Mouse (Mus musculus) heart, embryonic 12.5 days (tissue): ENCODE measurements around the gene Cbln3. TPM values are rescaled to one million over a fixed set of nuclear protein-coding genes. Genes with fewer than 3 reads are reported as not detected.
A peak's percentile ranks its signal among the peaks of the same experiment; 100 is the strongest.

ENCODE experiments used
- ATAC-seq: fragments of 200-750 bp; cut with Nextera tagmentation; 2 replicates; pipeline ENCODE4 v1.8.0; 2017; ENCODE audit warnings: moderate TSS enrichment, moderate library complexity; ENCODE audit not compliant: insufficient number of reproducible peaks, low FRiP score
- H3K27ac ChIP-seq: fragments of 300-500 bp; sonication (generic); 2 replicates; pipeline ENCODE4 v1.5.1; 2016; ENCODE audit warnings: mild to moderate bottlenecking, moderate library complexity; ENCODE audit not compliant: poor library complexity, severe bottlenecking
- H3K27me3 ChIP-seq: fragments of 300-500 bp; sonication (generic); replicated peaks from 2 replicates; pipeline ENCODE4 v1.6.1; 2016; ENCODE audit warnings: mild to moderate bottlenecking, moderate library complexity
- H3K36me3 ChIP-seq: fragments of 300-500 bp; sonication (generic); 2 replicates; pipeline ENCODE4 v1.6.1; 2016; ENCODE audit warnings: mild to moderate bottlenecking, moderate library complexity
- H3K4me1 ChIP-seq: fragments of 300-500 bp; sonication (generic); replicated peaks from 2 replicates; pipeline ENCODE4 v1.6.1; 2016; ENCODE audit warnings: mild to moderate bottlenecking
- H3K4me2 ChIP-seq: fragments of 300-500 bp; sonication (generic); 2 replicates; pipeline ENCODE4 v1.6.1; 2016; ENCODE audit warnings: mild to moderate bottlenecking, moderate library complexity
- H3K4me3 ChIP-seq: fragments of 300-500 bp; sonication (generic); 2 replicates; pipeline ENCODE4 v1.5.1; 2016; ENCODE audit warnings: mild to moderate bottlenecking
- H3K9ac ChIP-seq: fragments of 300-500 bp; sonication (generic); 2 replicates; pipeline ENCODE4 v1.6.1; 2016; ENCODE audit warnings: mild to moderate bottlenecking, moderate library complexity
- H3K9me3 ChIP-seq: fragments of 300-500 bp; sonication (generic); replicated peaks from 2 replicates; pipeline ENCODE4 v1.6.1; 2016; ENCODE audit warnings: mild to moderate bottlenecking, moderate library complexity
- WGBS: fragments of 180-500 bp; shearing (Covaris S2); methylation state at CpG from one replicate; pipeline ENCODE4 v1.1.7; 2016; 5-methylcytosine and 5-hydroxymethylcytosine counted together
- polyA plus RNA-seq: library from polyadenylated mRNA; unstranded; fragments of >200 nt; fragmentation: Nextera tagmentation; extraction: Ambion mirVana; gene quantifications from 2 replicates; pipeline ENCODE4 v1.2.1, GENCODE M21; 2016

Cbln3 gene
- polyA plus RNA-seq, 1 experiment from 2014 or later: 0.57 TPM

- no peaks in the 10 kb centered on the region for H3K36me3 ChIP-seq
- WGBS: 16% methylated on average over 7 of the region's 7 CpGs
- H3K9me3 ChIP-seq: no peaks in the 10 kb centered on the region
- no peak overlapping the region for H3K4me3 ChIP-seq
- H3K4me2 ChIP-seq: peak overlapping the region; percentile 47; the same call in 1 of the 2 replicates
- H3K9ac ChIP-seq: no peak overlapping the region
- no peak for ATAC-seq
- peaks cover 22% of the 10 kb centered on the region for H3K4me1 ChIP-seq
- H3K27me3 ChIP-seq: no peaks in the 10 kb centered on the region
- H3K27ac ChIP-seq: no peak overlapping the region
Measured at GRCm38 (mm10) chr14:55878316-55878940, 5.8 kb downstream of the Cbln3 start.

DNA sequence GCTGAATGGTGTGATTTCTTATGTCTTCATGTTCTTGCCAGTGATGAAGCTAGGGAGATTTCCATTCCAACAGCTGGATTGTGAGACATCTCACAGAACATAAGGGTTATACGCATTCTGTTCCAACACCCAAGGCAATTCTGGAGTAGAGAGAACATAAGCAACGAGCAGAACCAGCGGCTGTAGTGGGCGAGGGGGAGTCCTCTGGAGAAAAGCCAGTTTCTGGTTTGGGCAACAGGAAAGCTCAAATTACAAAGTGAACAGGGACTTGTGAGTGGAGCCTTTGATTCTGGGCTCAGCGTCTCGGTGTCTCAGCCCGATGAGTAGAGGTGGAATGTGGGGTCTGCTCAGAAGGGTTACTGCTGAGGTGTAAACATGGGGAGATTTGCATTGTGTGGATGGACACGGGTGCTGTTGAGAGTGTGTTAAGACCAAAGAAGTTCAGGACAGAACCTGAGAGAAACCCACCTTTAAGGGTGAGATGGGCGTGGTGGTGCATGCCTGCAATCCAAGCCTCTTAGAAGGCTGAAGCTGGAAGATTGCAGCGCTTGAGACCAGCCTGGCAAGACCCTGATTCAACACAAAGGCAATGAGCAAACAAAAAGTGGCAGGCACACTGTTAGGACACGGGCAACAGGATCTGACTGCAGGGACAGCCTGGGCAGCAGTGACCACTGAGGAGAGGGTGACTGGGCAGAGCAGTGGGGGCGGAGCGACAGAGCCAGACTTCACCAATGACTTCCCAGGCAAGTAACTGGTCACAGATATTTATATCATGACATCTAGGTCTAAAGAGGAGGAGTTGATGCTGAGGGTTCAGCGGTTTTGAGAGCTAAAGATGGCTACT lies 6.5 kb downstream of the Cbln3 start:
- peak overlapping the region; percentile 47 for H3K4me2 ChIP-seq
- peaks cover 5% of the 10 kb centered on the region for H3K36me3 ChIP-seq
- no peak for ATAC-seq
- H3K4me1 ChIP-seq: peaks cover 28% of the 10 kb centered on the region
- no peak overlapping the region for H3K4me3 ChIP-seq
- WGBS: 11% methylated on average over 14 of the region's 14 CpGs
- H3K27ac ChIP-seq: no peak overlapping the region
- 0 out of 2 replicates have a peak overlapping the region, but pooled peaks have one; percentile 23 for H3K9ac ChIP-seq
- H3K27me3 ChIP-seq: no peaks in the 10 kb centered on the region
- no peaks in the 10 kb centered on the region for H3K9me3 ChIP-seq

GRCm38 (mm10) chr14:55873714-55874683 lies 10.2 kb downstream of the Cbln3 start:
- H3K9me3 ChIP-seq: no peaks in the 10 kb centered on the region
- peak overlapping the region; percentile 40 for H3K27ac ChIP-seq
- peak overlapping the region; percentile 24; the same call in 1 of the 2 replicates for H3K4me3 ChIP-seq
- no peaks in the 10 kb centered on the region for H3K27me3 ChIP-seq
- H3K9ac ChIP-seq: peak overlapping the region; percentile 46; the same call in 1 of the 2 replicates
- 12% methylated on average over 30 of the region's 30 CpGs for WGBS
- H3K36me3 ChIP-seq: peaks cover 42% of the 10 kb centered on the region
- H3K4me2 ChIP-seq: peak overlapping the region; percentile 57
- H3K4me1 ChIP-seq: peaks cover 30% of the 10 kb centered on the region
- peak; percentile 54; the same call in 1 of the 2 replicates for ATAC-seq

DNA sequence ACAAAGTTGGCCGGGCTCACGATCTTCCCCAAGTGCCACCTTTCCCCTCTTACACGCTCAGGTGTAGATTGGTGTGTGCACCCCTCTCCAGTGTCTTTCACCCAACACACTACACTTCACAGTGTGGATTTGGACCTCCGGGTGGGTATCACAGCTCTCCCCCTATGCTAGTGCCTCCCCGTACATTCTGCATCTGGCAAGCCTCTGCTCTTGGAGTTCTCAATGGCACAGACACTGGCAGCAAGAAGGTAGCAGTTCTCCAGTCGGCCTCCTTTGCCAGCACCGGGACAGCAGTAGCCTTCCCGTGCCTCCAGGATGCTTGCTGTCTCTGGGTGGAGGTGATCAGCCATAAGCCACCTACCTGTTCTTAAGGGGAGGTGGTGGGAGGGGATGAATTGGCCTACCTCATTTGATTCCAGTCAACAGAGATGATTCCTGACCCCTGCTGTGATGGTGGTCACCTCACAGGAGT lies 10.9 kb downstream of the Cbln3 start:
- peak overlapping the region; percentile 46; the same call in 1 of the 2 replicates for H3K9ac ChIP-seq
- H3K4me3 ChIP-seq: no peak overlapping the region
- ATAC-seq: no peak
- H3K4me2 ChIP-seq: peak overlapping the region; percentile 57
- H3K9me3 ChIP-seq: no peaks in the 10 kb centered on the region
- peaks cover 50% of the 10 kb centered on the region for H3K36me3 ChIP-seq
- peaks cover 31% of the 10 kb centered on the region for H3K4me1 ChIP-seq
- H3K27ac ChIP-seq: 0 out of 2 replicates have a peak overlapping the region, but pooled peaks have one; percentile 40
- 74% methylated on average over 8 of the region's 8 CpGs for WGBS
- no peaks in the 10 kb centered on the region for H3K27me3 ChIP-seq

DNA sequence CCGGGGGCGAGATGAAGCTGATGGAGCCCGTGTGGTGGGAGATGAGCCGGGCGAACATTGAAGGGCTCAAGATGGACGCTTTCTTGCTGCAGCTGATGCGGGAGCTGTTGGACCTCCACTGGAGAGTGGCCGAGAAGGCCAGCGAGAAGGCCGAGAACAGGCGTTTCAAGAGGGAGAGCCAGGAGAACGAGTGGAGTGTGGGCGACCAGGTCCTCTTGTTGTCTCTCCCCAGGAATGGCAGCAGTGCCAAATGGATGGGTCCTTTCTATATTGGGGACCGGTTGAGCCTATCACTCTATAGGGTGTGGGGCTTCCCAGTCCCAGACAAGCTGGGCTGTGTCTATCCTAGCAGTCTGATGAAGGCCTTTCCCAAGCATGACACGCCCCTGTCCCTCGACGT lies 11.6 kb downstream of the Cbln3 start:
- no peaks in the 10 kb centered on the region for H3K27me3 ChIP-seq
- no peak overlapping the region for H3K27ac ChIP-seq
- no peak for ATAC-seq
- H3K4me1 ChIP-seq: peaks cover 29% of the 10 kb centered on the region
- H3K4me2 ChIP-seq: no peak overlapping the region
- no peak overlapping the region for H3K4me3 ChIP-seq
- peaks cover 57% of the 10 kb centered on the region for H3K36me3 ChIP-seq
- peak overlapping the region; percentile 2; the same call in 1 of the 2 replicates for H3K9ac ChIP-seq
- 85% methylated on average over 17 of the region's 17 CpGs for WGBS
- H3K9me3 ChIP-seq: no peaks in the 10 kb centered on the region

DNA sequence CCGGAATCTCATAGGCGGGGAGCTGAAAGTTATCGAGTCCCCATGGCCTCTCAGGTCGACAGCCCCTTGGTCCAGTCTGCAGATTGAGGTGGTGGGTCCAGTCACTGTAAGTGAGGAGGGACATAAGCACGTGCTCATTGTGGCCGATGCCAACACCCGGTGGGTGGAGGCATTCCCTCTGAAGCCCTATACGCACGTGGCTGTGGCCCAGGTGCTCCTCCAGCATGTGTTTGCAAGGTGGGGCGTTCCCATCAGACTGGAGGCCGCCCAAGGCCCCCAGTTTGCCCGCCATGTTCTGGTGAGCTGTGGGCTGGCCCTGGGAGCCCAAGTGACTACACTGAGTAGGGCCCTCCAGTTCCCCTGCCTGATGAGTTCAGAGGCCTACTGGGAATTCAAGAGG lies 12.2 kb downstream of the Cbln3 start:
- Histone ChIP-seq H3K4me1 (peaks cover 26% of the 10 kb centered on the region), H3K9ac (0 out of 2 replicates have a peak overlapping the region, but pooled peaks have one; percentile 2), H3K27ac (no peak overlapping the region), H3K4me3 (no peak overlapping the region), H3K36me3 (peaks cover 59% of the 10 kb centered on the region), H3K4me2 (no peak overlapping the region), H3K9me3 (no peaks in the 10 kb centered on the region), H3K27me3 (no peaks in the 10 kb centered on the region)
- ATAC-seq: no peak
- 90% methylated on average over 12 of the region's 12 CpGs for WGBS

- no peaks in the 10 kb centered on the region for H3K27me3 ChIP-seq
- H3K9me3 ChIP-seq: no peaks in the 10 kb centered on the region
- no peak overlapping the region for H3K4me3 ChIP-seq
- ATAC-seq: no peak
- 93% methylated on average over 6 of the region's 6 CpGs for WGBS
- H3K36me3 ChIP-seq: peaks cover 84% of the 10 kb centered on the region
- H3K4me1 ChIP-seq: peaks cover 26% of the 10 kb centered on the region
- H3K4me2 ChIP-seq: no peak overlapping the region
- H3K9ac ChIP-seq: no peak overlapping the region
- no peak overlapping the region for H3K27ac ChIP-seq
Measured at GRCm38 (mm10) chr14:55869538-55869937, 14.7 kb downstream of the Cbln3 start.

DNA sequence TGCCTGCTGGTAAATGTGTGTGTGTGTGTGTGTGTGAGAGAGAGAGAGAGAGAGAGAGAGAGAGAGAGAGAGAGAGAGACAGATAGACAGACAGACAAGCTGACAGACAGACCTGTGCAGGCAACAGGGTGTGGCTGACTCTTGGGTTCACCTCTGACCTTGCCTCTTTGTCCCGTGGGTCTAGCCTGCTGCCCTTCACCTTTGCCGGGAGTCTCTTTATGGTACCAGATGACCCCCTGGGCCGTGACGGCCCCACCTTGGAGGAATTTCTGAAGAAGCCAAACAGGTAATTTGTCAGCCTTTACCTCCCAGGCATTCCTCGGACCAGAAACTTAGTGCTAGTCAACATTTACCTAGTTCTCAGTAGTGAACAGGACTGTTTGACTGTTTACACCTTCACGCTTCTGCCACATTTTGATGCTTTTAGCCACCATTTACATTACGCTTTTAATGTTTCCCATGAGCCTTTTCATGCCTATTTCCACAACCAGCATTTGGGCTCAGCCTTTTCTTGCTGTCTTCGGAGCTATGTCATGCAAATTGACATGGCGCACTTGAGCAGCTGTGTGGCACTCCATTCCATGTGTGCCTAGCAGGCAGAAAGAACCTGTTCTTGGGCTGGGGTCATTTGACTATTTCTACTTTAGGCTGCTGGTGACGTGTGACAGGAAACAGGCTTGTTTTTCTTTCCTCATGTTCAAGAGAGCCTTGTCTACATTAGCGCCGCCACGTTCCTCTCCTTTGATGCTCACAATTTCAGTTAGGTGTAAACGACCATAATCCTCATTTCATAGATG lies 15.8 kb downstream of the Cbln3 start:
- ATAC-seq: no peak
- Histone ChIP-seq H3K4me3 (no peak overlapping the region), H3K36me3 (peaks cover 94% of the 10 kb centered on the region), H3K27ac (no peak overlapping the region), H3K27me3 (no peaks in the 10 kb centered on the region), H3K4me1 (peaks cover 23% of the 10 kb centered on the region), H3K9me3 (no peaks in the 10 kb centered on the region), H3K9ac (no peak overlapping the region), H3K4me2 (no peak overlapping the region)
- 74% methylated on average over 14 of the region's 14 CpGs for WGBS

DNA sequence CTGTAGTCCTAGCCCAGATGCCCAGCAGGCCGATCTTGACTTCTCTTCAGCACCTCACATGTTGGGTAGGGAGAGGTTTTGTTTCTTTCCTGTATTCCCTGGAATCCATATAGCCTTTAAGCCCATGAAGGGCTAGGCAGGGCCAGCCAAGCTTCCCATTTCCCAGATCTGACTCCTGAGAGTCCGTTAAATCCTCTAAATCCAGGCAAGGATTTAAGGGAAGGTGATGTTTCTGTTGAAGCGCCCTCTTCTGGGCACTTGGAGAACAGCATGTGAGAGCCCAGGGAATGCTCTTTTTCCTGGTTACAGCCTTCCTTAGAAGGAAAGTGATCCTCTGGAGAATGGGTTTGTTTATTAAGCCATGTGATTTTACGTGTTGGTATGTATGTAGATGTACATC lies 17.2 kb downstream of the Cbln3 start:
- peaks cover 28% of the 10 kb centered on the region for H3K4me1 ChIP-seq
- WGBS: 41% methylated on average over 4 of the region's 4 CpGs
- H3K9me3 ChIP-seq: no peaks in the 10 kb centered on the region
- no peak overlapping the region for H3K27ac ChIP-seq
- H3K36me3 ChIP-seq: peaks cover 89% of the 10 kb centered on the region
- no peaks in the 10 kb centered on the region for H3K27me3 ChIP-seq
- ATAC-seq: no peak
- H3K4me2 ChIP-seq: no peak overlapping the region
- H3K4me3 ChIP-seq: no peak overlapping the region
- H3K9ac ChIP-seq: no peak overlapping the region

- Histone ChIP-seq H3K36me3 (peaks cover 65% of the 10 kb centered on the region), H3K4me2 (no peak overlapping the region)
- ATAC-seq: peak; percentile 47
Measured at GRCm38 (mm10) chr14:55863773-55864172, 20.4 kb downstream of the Cbln3 start.

More at GRCm38 (mm10) chr14:55863773-55864172, 20.4 kb downstream of the Cbln3 start:
- H3K27ac ChIP-seq: no peak overlapping the region
- no peak overlapping the region for H3K9ac ChIP-seq
- no peaks in the 10 kb centered on the region for H3K27me3 ChIP-seq
- no peak overlapping the region for H3K4me3 ChIP-seq
- no peaks in the 10 kb centered on the region for H3K9me3 ChIP-seq
- H3K4me1 ChIP-seq: peaks cover 51% of the 10 kb centered on the region
- 28% methylated on average over 7 of the region's 7 CpGs for WGBS
